Mouse (Mus musculus): ENCODE measurements around the gene Mrps16.

The Mrps16 gene

GRCm38 (mm10) chr14:20393205-20393913 lies at the start of gene Mrps16:
TSS of gene Mrps16 (minus strand) at chr14:20393634.
- DNase-seq (ENCODE audit: low spot score): peak; percentile 84

DNA sequence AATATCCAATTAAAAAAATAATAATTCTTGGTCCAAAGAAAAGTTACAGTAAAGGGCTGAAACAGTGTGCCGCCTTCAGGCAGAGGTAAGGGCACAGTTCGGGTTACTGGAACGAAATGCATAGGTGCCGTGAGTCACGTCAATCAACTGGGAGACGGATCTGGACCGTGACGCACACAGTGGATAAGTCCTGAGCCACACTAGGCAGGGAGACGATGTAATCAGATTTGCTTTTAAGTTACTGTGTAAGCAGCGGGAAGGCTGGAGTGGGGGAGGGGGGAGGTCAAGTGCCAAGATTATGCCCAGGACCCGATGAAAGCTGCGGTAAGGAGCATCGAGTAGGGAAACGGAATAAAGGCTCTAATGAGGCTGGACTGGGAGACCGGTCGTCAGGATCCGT lies 48.8 kb upstream of the Mrps16 start:
- no peak for DNase-seq (ENCODE audit: low spot score)

GRCm38 (mm10) chr14:20436976-20437375 lies 43.5 kb upstream of the Mrps16 start:
- no peak for DNase-seq (ENCODE audit: low spot score)

DNA sequence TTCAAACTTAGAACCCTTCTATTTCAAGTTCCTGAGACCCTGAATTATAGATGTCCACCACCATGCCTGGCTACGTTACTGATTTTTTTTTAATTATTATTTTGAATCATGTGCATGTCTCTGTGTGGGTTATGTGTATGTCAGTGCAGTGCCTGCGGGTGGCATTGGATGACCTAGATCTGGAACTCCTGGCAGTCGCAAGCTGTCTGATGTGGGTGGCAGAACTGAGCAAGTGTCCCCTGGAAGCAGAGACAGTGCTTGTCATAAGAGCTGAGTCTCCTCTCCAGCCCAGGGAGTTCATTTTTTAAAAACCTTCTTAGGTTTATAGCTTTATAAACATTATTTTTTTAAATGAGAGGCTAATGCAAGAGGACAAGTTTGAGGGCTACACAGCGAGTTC lies 39.0 kb upstream of the Mrps16 start:
- DNase-seq (ENCODE audit: low spot score): no peak

- no peak for DNase-seq (ENCODE audit: low spot score)
Measured at GRCm38 (mm10) chr14:20431726-20432125, 38.3 kb upstream of the Mrps16 start.

DNA sequence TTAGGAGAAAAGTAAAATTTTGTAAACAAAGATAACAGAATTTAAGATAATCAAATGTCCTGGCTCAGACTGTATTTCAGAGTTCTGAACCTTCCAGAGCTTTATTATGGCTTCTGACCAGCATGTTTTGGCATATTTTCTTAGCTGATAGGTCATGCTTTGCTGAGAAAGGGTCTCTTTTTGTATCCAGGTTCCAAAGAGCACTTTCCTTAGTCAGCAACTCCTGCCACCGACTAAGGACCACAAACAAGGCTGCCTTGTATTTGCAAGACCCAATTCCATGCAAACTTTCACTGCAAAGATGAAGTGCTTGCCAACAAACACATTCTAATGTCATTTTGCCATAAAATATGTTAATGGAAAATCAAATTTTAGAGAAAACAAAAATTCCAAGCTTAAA lies 36.4 kb upstream of the Mrps16 start:
- no peak for DNase-seq (ENCODE audit: low spot score)

GRCm38 (mm10) chr14:20428593-20428992 lies 35.2 kb upstream of the Mrps16 start:
- DNase-seq (ENCODE audit: low spot score): no peak

- no peak for DNase-seq (ENCODE audit: low spot score)
Measured at GRCm38 (mm10) chr14:20423046-20423445, 29.6 kb upstream of the Mrps16 start.

DNA sequence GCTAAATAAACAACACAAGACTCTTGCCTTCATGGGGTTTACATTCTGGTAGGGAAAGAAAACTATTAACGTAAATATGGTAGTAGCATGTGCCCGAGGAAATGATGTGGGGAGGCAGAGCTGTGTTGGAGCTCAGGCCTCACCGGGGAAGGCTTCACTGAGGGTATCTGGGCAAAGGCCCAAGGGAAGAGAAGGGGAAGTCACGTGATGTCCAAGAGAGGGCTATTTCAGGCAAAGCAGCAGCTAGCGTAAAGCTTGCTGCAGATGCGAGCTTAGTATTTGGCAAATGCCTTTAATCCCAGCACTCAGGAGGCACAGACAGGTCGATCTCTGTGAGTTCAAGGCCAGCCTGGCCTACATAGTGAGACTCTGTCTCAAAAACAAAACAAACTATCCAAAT lies 28.8 kb upstream of the Mrps16 start:
- DNase-seq (ENCODE audit: low spot score): no peak

GRCm38 (mm10) chr14:20400071-20400470 lies 6.6 kb upstream of the Mrps16 start:
- no peak for DNase-seq (ENCODE audit: low spot score)

- DNase-seq (ENCODE audit: low spot score): peak; percentile 16
Measured at GRCm38 (mm10) chr14:20398864-20399263, 5.4 kb upstream of the Mrps16 start.

DNA sequence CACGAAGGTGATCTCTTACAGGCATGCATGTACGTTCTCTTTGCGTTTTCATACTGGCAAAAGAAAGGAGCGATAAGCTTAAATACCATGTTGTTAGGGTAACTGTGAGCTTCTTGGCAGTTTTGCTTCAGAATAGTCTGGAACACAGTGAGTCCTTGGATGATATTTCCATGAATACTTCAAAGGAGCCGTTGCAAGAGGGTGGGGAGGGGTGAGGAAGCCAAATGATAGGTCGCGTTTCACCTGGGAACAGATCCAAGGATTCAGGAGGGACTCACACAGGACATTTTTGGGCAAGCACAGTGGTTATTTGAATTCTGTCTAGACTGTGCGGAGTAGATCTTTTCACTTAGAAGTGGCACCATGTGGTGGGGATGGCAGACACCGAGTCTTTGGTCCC lies 3.8 kb upstream of the Mrps16 start:
- DNase-seq (ENCODE audit: low spot score): no peak

DNA sequence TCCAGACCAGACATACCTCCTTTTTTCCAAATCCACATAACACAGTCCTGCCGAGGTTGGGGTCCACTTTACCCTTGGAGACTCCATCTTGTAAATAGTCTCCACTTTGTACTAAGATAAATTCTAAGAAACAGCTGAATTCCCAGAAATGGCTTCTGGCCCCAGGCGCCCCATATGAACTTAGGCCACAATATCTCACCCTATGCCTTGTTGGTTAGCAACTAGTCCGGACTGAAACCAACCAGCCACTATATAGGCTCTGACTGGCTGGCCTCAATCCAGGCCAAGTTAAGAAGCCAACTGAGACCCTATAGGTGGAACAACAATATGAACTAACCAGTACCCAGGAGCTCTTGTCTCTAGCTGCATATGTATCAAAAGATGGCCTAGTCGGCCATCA lies 1.1 kb downstream of the Mrps16 start:
- DNase-seq (ENCODE audit: low spot score): no peak

GRCm38 (mm10) chr14:20389446-20390079 lies 3.9 kb downstream of the Mrps16 start:
- DNase-seq (ENCODE audit: low spot score): no peak

DNA sequence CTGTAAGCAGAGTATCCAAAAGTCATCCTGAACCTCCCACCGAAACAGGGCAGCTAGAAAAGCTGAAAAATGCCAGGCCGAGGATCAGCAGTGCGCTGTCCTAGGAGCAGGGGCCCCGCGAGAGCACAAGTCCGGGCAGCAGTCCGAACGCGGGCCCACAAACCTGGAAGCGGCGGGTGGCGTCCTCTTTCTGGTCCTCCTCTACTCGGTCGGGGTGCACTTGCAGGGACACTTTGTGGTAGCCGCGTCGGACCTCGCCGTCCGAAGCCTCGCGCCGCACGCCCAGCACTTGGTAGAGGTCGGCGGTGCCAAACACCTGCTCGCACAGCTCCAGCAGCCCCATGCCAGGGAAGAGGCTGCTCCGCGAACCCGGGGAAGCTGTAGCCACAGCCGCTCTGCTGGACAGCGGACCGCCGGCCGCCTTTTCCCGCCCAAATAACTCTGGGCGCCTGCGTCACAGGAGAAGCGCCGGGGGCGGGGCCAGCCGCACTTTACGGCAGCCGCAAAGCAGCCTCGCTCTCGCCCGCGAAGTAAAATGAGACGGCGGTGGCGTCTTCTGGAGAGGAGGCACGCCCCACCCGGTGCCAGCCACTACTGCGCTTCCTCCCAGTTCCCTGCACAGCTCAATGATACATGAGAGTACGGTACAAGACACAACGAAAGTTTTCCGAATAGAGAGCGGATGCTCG lies 4.8 kb downstream of the Mrps16 start, which contains the start of gene Dnajc9:
Gene Dnajc9 (minus strand): TSS at position 470 of the 689 bp plus-strand sequence.
- peak; percentile 96 for DNase-seq (ENCODE audit: low spot score)

- DNase-seq (ENCODE audit: low spot score): no peak
Measured at GRCm38 (mm10) chr14:20379753-20380430, 13.5 kb downstream of the Mrps16 start.

DNA sequence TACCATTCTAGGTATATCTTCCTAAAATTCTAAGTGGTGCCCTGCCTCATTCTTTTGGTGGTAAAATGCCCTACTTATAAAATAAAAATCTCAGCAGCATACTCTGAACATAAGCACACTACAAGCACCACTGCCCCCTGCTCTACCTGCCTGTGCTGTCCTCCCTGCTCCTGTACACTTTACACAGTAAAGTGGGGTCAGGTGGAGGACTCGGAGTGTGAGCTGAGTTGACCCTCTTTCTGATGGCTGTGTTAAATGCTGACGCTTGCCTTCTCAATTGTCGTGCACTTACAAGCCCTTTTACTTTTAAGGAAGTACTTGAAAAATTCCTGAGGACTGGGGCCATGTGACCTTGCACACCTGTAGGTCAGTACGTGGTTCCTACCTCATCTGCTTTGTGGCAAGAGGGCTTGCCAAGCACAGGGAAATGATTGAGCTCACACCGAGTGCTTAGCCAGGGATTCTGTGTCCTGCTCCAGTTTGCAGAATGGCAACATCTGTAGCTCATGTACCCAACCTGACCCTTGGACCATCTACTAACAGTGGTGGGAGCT lies 14.3 kb downstream of the Mrps16 start:
- DNase-seq (ENCODE audit: low spot score): no peak

GRCm38 (mm10) chr14:20378313-20379061 lies 14.9 kb downstream of the Mrps16 start:
- peak; percentile 24 for DNase-seq (ENCODE audit: low spot score)

DNA sequence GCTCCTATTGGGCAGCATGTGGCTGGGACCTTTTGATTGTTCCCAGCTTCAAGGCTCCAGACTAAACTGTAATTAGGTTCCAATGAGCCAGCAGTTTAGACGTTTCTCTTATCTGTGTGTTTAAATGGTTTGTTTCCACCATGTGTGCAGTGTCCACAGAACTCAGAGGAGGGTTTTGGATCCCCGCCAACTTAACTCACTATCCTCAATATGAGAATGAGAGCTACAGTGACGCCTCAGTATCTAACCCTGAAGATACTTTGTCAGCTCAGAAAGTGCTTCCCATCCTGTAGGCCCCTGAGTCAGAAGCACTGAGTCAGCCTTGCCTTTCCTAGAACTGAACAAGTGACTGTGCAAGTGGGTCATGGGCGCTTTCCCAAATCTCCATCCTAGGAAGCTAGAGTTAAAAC lies 16.3 kb downstream of the Mrps16 start:
- no peak for DNase-seq (ENCODE audit: low spot score)

- no peak for DNase-seq (ENCODE audit: low spot score)
Measured at GRCm38 (mm10) chr14:20371854-20372253, 21.6 kb downstream of the Mrps16 start.

- no peak for DNase-seq (ENCODE audit: low spot score)
Measured at GRCm38 (mm10) chr14:20370798-20371197, 22.6 kb downstream of the Mrps16 start.

DNA sequence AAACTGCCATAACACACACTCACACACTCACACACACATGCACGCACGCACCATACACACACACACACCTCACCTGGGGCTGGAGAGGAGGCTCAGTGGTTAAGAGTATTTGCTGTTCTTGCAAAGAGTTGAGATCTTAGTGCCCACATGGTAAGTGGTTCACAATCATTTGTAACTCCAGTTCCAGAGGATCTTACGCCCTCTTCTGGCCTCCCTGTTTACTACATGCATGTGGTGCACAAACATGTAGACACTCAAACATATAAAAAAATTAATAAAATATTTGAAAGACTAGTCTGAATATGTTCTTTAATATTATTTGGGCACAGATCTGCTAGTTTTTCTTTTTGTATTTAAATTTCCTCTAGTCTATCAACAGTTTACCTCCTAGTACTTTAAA lies 25.2 kb downstream of the Mrps16 start:
- DNase-seq (ENCODE audit: low spot score): no peak
